Mouse (Mus musculus) megakaryocyte, embryonic 14.5 days (primary cell): Measurements from ENCODE around the gene Khdrbs2.

Experiments used
- FLI1 ChIP-seq: IDR thresholded peaks from 2 replicates; pipeline ENCODE4 v1.6.1; 2012; ENCODE audit warnings: low read length, inconsistent platforms, mixed read lengths
- GATA1 ChIP-seq: IDR thresholded peaks from 3 replicates; pipeline ENCODE4 v1.6.1; 2012; ENCODE audit warnings: mixed read lengths, low read length, inconsistent platforms, borderline replicate concordance

DNA sequence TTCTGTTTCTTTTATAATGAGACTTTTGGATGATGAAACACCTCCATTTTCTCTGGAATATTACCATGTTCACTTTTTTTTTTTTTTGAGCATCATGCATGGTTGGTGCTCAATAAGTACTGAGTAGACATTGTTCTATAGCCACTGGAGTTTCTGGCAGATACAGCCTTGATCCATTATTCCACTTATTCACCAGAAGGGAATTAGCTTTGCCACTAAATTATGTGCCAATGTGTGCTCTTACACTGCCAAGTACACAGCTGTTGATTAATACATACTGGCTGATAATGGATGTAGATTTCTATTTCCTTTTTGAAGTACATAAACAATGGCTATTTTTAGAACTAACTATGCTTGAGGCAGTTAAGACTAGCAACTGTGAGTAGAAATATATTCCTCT is 137.1 kb downstream of the Khdrbs2 start:
- no peak for TF ChIP-seq FLI1
- no peak for TF ChIP-seq GATA1
